ENCODE assay signal across 8 mouse cellular contexts in genomic region chr2:103968919-103969436, GRCm38 (mm10). TPM values are rescaled to one million over a fixed set of nuclear protein-coding genes. Genes with fewer than 3 reads are reported as not detected.
DNase-seq lines count a peak whose midpoint lies in the region; ATAC-seq lines count a peak whose summit lies in the region.

No protein-coding gene starts in this region.

- 0 out of 2 replicates have a peak overlapping the region, but pooled peaks have one; percentile 35 for H3K27ac ChIP-seq in forebrain, embryonic 14.5 days (ENCODE audit: low read depth, low read length)
- H3K27ac ChIP-seq in limb, embryonic 13.5 days = no peak overlapping the region

- no peaks in the 10 kb centered on the region for H3K27me3 ChIP-seq in megakaryocyte, embryonic 14.5 days (replicated peaks)
- peaks cover 7% of the 10 kb centered on the region; the same call in 1 of the 2 replicates for H3K27me3 ChIP-seq in forebrain, embryonic 14.5 days (replicated peaks; ENCODE audit: control insufficient read depth, insufficient read depth, low read length)
- H3K27me3 ChIP-seq in limb, embryonic 13.5 days = peaks cover 66% of the 10 kb centered on the region
- H3K27me3 ChIP-seq in splenic B cell, adult 2 months (ENCODE audit: control insufficient read depth, insufficient read depth, low read length, poor library complexity, severe bottlenecking) = no peaks in the 10 kb centered on the region

- whole genome bisulfite sequencing in forebrain, embryonic 14.5 days = 18% methylated on average over 10 of the region's 10 CpGs
- WGBS in limb, embryonic 13.5 days = 21% methylated on average over 10 of the region's 10 CpGs

- ATAC-seq in megakaryocyte, adult 5-6 weeks (ENCODE audit: poor library complexity, severe bottlenecking) = no peak
- no peak for ATAC-seq in forebrain, embryonic 14.5 days
- ATAC-seq in limb, embryonic 13.5 days (ENCODE audit: low FRiP score, low read depth) = 0 out of 2 replicates have a peak, but pooled peaks have one; percentile 4
- ATAC-seq in activated CD4-positive, CD25-positive, alpha-beta regulatory T cell, adult 4 months = no peak

- peaks cover 75% of the 10 kb centered on the region for H3K4me1 ChIP-seq in megakaryocyte, embryonic 14.5 days
- H3K4me1 ChIP-seq in forebrain, embryonic 14.5 days (ENCODE audit: control insufficient read depth, insufficient read depth, low read length) = peaks cover 5% of the 10 kb centered on the region; the same call in 1 of the 2 replicates
- H3K4me1 ChIP-seq in limb, embryonic 13.5 days = peaks cover 21% of the 10 kb centered on the region

- peaks cover 56% of the 10 kb centered on the region for H3K36me3 ChIP-seq in megakaryocyte, embryonic 14.5 days (replicated peaks; ENCODE audit: low read length)
- no peaks in the 10 kb centered on the region for H3K36me3 ChIP-seq in forebrain, embryonic 14.5 days (ENCODE audit: control insufficient read depth, insufficient read depth, low read length)
- H3K36me3 ChIP-seq in limb, embryonic 13.5 days = no peaks in the 10 kb centered on the region
- H3K36me3 ChIP-seq in splenic B cell, adult 2 months (ENCODE audit: control insufficient read depth, insufficient read depth, low read length, poor library complexity, severe bottlenecking) = peaks cover 4% of the 10 kb centered on the region; the same call in 1 of the 2 replicates

- H3K9me3 ChIP-seq in megakaryocyte, embryonic 14.5 days = no peaks in the 10 kb centered on the region
- no peaks in the 10 kb centered on the region for H3K9me3 ChIP-seq in forebrain, embryonic 14.5 days (replicated peaks; ENCODE audit: control insufficient read depth, low read length)
- no peaks in the 10 kb centered on the region for H3K9me3 ChIP-seq in limb, embryonic 13.5 days

- DNase-seq in forebrain, embryonic 14.5 days (ENCODE audit: low spot score) = no peak
- DNase-seq in splenic B cell, adult 2 months (ENCODE audit: low read depth, low spot score) = peak; percentile 37
- DNase-seq in left cerebral cortex, adult 9 months (ENCODE audit: low spot score in 2 of 2) = no peak
- no peak for DNase-seq in layer of hippocampus, adult 8-10 months (ENCODE audit: low spot score in 2 of 2)

- H3K4me3 ChIP-seq in megakaryocyte, embryonic 14.5 days (replicated peaks) = peak overlapping the region; percentile 96
- peak overlapping the region; percentile 71 for H3K4me3 ChIP-seq in forebrain, embryonic 14.5 days (ENCODE audit: low read depth, low read length)
- H3K4me3 ChIP-seq in limb, embryonic 13.5 days = peak overlapping the region; percentile 74

- H3K9ac ChIP-seq in forebrain, embryonic 14.5 days (ENCODE audit: low read length) = peak overlapping the region; percentile 91
- peak overlapping the region; percentile 71; the same call in 1 of the 2 replicates for H3K9ac ChIP-seq in limb, embryonic 13.5 days

- H3K4me2 ChIP-seq in forebrain, embryonic 14.5 days (ENCODE audit: low read length) = peak overlapping the region; percentile 68
- H3K4me2 ChIP-seq in limb, embryonic 13.5 days (replicated peaks) = peak overlapping the region; percentile 98

RNA-seq across cellular contexts. Expression of gene Lmo2, which starts 11.2 kb away (rescaled TPM):
- 436 and 585 TPM in 2 replicates for polyA plus RNA-seq in megakaryocyte, embryonic 14.5 days (2012; ENCODE audit: insufficient read depth, low replicate concordance)
- total RNA-seq in megakaryocyte, adult 5-6 weeks (2015) = 186 and 200 TPM in 2 replicates
- 92.3 and 100 TPM in 2 replicates for total RNA-seq in megakaryocyte, adult 5-6 weeks (2017)
- 30.2 TPM in 2 replicates for polyA plus RNA-seq in forebrain, embryonic 14.5 days (2014; fragmentation: Nextera tagmentation; extraction: Ambion mirVana)
- polyA plus RNA-seq in limb, embryonic 13.5 days (2015; fragmentation: Nextera tagmentation; extraction: Ambion mirVana) = 14.0 and 14.5 TPM in 2 replicates
- total RNA-seq in layer of hippocampus, adult 8-10 months (2022) = 10 to 100 TPM; 16.1 to 29.7 (median 21.3) TPM
- 1 to 10 TPM in 1 of 2 experiments, under 1 TPM in 1; 0.21 to 1.6 TPM for polyA plus RNA-seq in activated CD4-positive, CD25-positive, alpha-beta regulatory T cell, adult 4 months (2017; shearing (Covaris generic))

RNA-seq across cellular contexts. Expression of gene Fbxo3, which starts 58.5 kb away (rescaled TPM):
- polyA plus RNA-seq in megakaryocyte, embryonic 14.5 days (2012; ENCODE audit: insufficient read depth, low replicate concordance) = 2.7 TPM in 1 of 2 replicates, not detected in the other
- total RNA-seq in megakaryocyte, adult 5-6 weeks (2015) = 49.8 and 54.2 TPM in 2 replicates
- 49.2 and 49.9 TPM in 2 replicates for total RNA-seq in megakaryocyte, adult 5-6 weeks (2017)
- 56.5 and 66.2 TPM in 2 replicates for polyA plus RNA-seq in forebrain, embryonic 14.5 days (2014; fragmentation: Nextera tagmentation; extraction: Ambion mirVana)
- polyA plus RNA-seq in limb, embryonic 13.5 days (2015; fragmentation: Nextera tagmentation; extraction: Ambion mirVana) = 55.5 and 56.6 TPM in 2 replicates
- 10 to 100 TPM; 42.1 to 51.9 (median 47.6) TPM for total RNA-seq in layer of hippocampus, adult 8-10 months (2022)
- polyA plus RNA-seq in activated CD4-positive, CD25-positive, alpha-beta regulatory T cell, adult 4 months (2017; shearing (Covaris generic)) = 10 to 100 TPM; 44.4 to 46.3 TPM

RNA-seq across cellular contexts. Expression of gene 4931422A03Rik, which starts 59.2 kb away (rescaled TPM):
- polyA plus RNA-seq in megakaryocyte, embryonic 14.5 days (2012; ENCODE audit: insufficient read depth, low replicate concordance) = not detected in 2 replicates
- total RNA-seq in megakaryocyte, adult 5-6 weeks (2015) = 0.27 TPM in 1 of 2 replicates, not detected in the other
- total RNA-seq in megakaryocyte, adult 5-6 weeks (2017) = not detected in 2 replicates
- polyA plus RNA-seq in forebrain, embryonic 14.5 days (2014; fragmentation: Nextera tagmentation; extraction: Ambion mirVana) = 0.67 and 1.8 TPM in 2 replicates
- polyA plus RNA-seq in limb, embryonic 13.5 days (2015; fragmentation: Nextera tagmentation; extraction: Ambion mirVana) = 2.3 and 2.9 TPM in 2 replicates
- total RNA-seq in layer of hippocampus, adult 8-10 months (2022) = under 1 TPM in 1 of 4 experiments, not detected in 3; 0.53 TPM
- polyA plus RNA-seq in activated CD4-positive, CD25-positive, alpha-beta regulatory T cell, adult 4 months (2017; shearing (Covaris generic)) = under 1 TPM in 1 of 2 experiments, not detected in 1; 0.59 TPM

Comparison
In these comparisons a context has a peak if more than half of its experiments do, and no peak if none do; other contexts are left out.
1. RNA of gene Lmo2, which starts 11.2 kb away (polyA plus RNA-seq): 436 to 585 TPM in megakaryocyte, embryonic 14.5 days; 30.2 TPM in forebrain, embryonic 14.5 days, 14.0 to 14.5 TPM in limb, embryonic 13.5 days and 0.21 to 1.6 TPM in activated CD4-positive, CD25-positive, alpha-beta regulatory T cell, adult 4 months; every median in the first group is over 10 times any median in the second.
2. RNA of gene Fbxo3, which starts 58.5 kb away (polyA plus RNA-seq): 55.5 to 56.6 TPM in limb, embryonic 13.5 days, 56.5 to 66.2 TPM in forebrain, embryonic 14.5 days and 44.4 to 46.3 TPM in activated CD4-positive, CD25-positive, alpha-beta regulatory T cell, adult 4 months; 2.7 TPM in megakaryocyte, embryonic 14.5 days; every median in the first group is over 10 times any median in the second.
3. Peak in every context shown above with its lines, with median percentiles within 50 percentile points of each other: H3K4me3 ChIP-seq.